Mouse (Mus musculus): ENCODE measurements around the gene Zzz3.

DNA sequence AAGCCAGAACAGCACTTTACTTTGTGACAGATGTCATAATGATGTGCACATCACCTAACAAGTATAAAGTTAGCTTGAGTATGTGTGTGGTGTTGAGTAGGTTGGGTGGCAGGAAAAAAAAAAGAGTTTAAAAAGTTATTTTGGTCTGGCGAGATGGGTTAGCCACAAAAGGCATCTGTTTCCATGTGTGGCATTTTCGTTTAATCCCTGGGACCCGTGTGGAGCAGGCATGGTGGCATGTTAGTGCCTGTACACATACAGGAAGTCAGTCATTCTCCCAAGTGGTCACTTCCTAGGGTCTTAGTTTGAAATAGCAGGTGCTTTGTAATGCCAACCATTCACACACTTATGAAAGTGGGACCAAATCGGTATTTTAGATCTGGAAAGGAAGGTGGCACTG, 17.1 kb downstream of the Zzz3 start:
- TF ChIP-seq CTCF (IDR thresholded peaks at IDR 0.05; ENCODE audit: insufficient read depth, low read depth, low read length) (no peak), POLR2A (IDR thresholded peaks at IDR 0.05; ENCODE audit: insufficient read depth, low read depth, low read length) (no peak)
